Mouse (Mus musculus) olfactory bulb, adult 2 months (tissue): ENCODE results near the gene Setd1a. TPM values are rescaled to one million over a fixed set of nuclear protein-coding genes. Genes with fewer than 3 reads are reported as not detected.
"Not testable (repeated sequence)": the region's sequence is repeated elsewhere in the genome, so short reads cannot be mapped to it uniquely, and the experiment has no call there.

Experiments used
- H3K27ac ChIP-seq: fragments of 200-500 bp; 2 replicates; pipeline ENCODE4 v1.5.1; 2012; ENCODE audit warnings: low read depth, low read length; ENCODE audit not compliant: insufficient read depth
- H3K4me1 ChIP-seq: fragments of 200-500 bp; 2 replicates; pipeline ENCODE4 v1.6.1; 2012; ENCODE audit warnings: low read length; ENCODE audit not compliant: control insufficient read depth, insufficient read depth
- H3K4me3 ChIP-seq: fragments of 200-500 bp; 2 replicates; pipeline ENCODE4 v1.5.1; 2012; ENCODE audit warnings: mild to moderate bottlenecking, low read depth, low read length, moderate library complexity; ENCODE audit not compliant: insufficient read depth
- CTCF ChIP-seq: fragments of 200-500 bp; IDR thresholded peaks from 2 replicates; pipeline ENCODE4 v1.5.1; 2012; ENCODE audit warnings: low read depth, mild to moderate bottlenecking, low read length, moderate library complexity; ENCODE audit not compliant: insufficient read depth
- POLR2A ChIP-seq: fragments of 200-500 bp; IDR thresholded peaks from 2 replicates; pipeline ENCODE4 v1.6.1; 2012; ENCODE audit warnings: mild to moderate bottlenecking, low read depth, low read length, moderate library complexity; ENCODE audit not compliant: insufficient read depth
- WGBS: fragments of 180-500 bp; shearing (Covaris S2); methylation state at CpG from one replicate; pipeline ENCODE4 v1.1.7; 2018; 5-methylcytosine and 5-hydroxymethylcytosine counted together
- polyA plus RNA-seq: library from polyadenylated mRNA; stranded (reverse); fragments of >200 nt; gene quantifications from 2 replicates; pipeline ENCODE4 v1.2.4, GENCODE M21; 2012; ENCODE audit warnings: low replicate concordance; ENCODE audit not compliant: missing spikeins, insufficient read depth, insufficient read length

The Setd1a gene
- polyA plus RNA-seq, 1 experiment, result not detected

- no peak overlapping the region for H3K4me3 ChIP-seq
- H3K27ac ChIP-seq, result 0 out of 2 replicates have a peak overlapping the region, but pooled peaks have one; percentile 5
- H3K4me1 ChIP-seq, result peaks cover 23% of the 10 kb centered on the region
- no peak for TF ChIP-seq POLR2A
- TF ChIP-seq CTCF, result no peak
- 55% methylated on average over 5 of the region's 5 CpGs for WGBS
Measured at GRCm38 (mm10) chr7:127771262-127771661, 5.2 kb upstream of the Setd1a start.

GRCm38 (mm10) chr7:127772080-127772479 is 4.4 kb upstream of the Setd1a start:
- WGBS, result 84% methylated on average over 3 of the region's 3 CpGs

GRCm38 (mm10) chr7:127772557-127772956 is 3.9 kb upstream of the Setd1a start:
- H3K27ac ChIP-seq, result no peak overlapping the region
- H3K4me3 ChIP-seq, result no peak overlapping the region
- no peak for TF ChIP-seq CTCF
- TF ChIP-seq POLR2A, result no peak
- peaks cover 22% of the 10 kb centered on the region for H3K4me1 ChIP-seq
- WGBS, result 81% methylated on average over 1 of the region's 1 CpGs

More at GRCm38 (mm10) chr7:127772080-127772479, 4.4 kb upstream of the Setd1a start:
- H3K4me1 ChIP-seq, result peaks cover 23% of the 10 kb centered on the region
- no peak overlapping the region for H3K27ac ChIP-seq
- no peak overlapping the region for H3K4me3 ChIP-seq
- TF ChIP-seq CTCF, result no peak
- no peak for TF ChIP-seq POLR2A

GRCm38 (mm10) chr7:127773664-127774384 is 2.6 kb upstream of the Setd1a start:
- TF ChIP-seq CTCF (peak; percentile 76), POLR2A (no peak)
- WGBS, result 38% methylated on average over 9 of the region's 9 CpGs
- Histone ChIP-seq H3K4me3 (no peak overlapping the region), H3K4me1 (peaks cover 15% of the 10 kb centered on the region), H3K27ac (no peak overlapping the region)

- Histone ChIP-seq H3K4me3 (peak overlapping the region; percentile 92), H3K27ac (peak overlapping the region; percentile 99)
- WGBS, result 65% methylated on average over 7 of the region's 7 CpGs
- H3K4me1 ChIP-seq, result not testable (repeated sequence)
Measured at GRCm38 (mm10) chr7:127775837-127776236, 633 bp upstream of the Setd1a start.

GRCm38 (mm10) chr7:127776878-127777473 is 506 bp downstream of the Setd1a start:
- Histone ChIP-seq H3K4me3 (peak overlapping the region; percentile 92), H3K27ac (peak overlapping the region; percentile 99), H3K4me1 (peaks cover 2% of the 10 kb centered on the region; the same call in 1 of the 2 replicates)
- TF ChIP-seq CTCF (no peak), POLR2A (no peak)
- WGBS, result under 1% methylated on average over 52 of the region's 70 CpGs

GRCm38 (mm10) chr7:127777474-127778266 is 1.2 kb downstream of the Setd1a start:
- H3K27ac ChIP-seq, result peak overlapping the region; percentile 99; the same call in 1 of the 2 replicates
- no peak for TF ChIP-seq POLR2A
- TF ChIP-seq CTCF, result no peak
- peak overlapping the region; percentile 92 for H3K4me3 ChIP-seq
- peaks cover 2% of the 10 kb centered on the region; the same call in 1 of the 2 replicates for H3K4me1 ChIP-seq
- 1% methylated on average over 64 of the region's 66 CpGs for WGBS

GRCm38 (mm10) chr7:127778350-127778749 is 1.9 kb downstream of the Setd1a start:
- TF ChIP-seq POLR2A (no peak), CTCF (no peak)
- H3K4me3 ChIP-seq, result peak overlapping the region; percentile 92
- peaks cover 2% of the 10 kb centered on the region; the same call in 1 of the 2 replicates for H3K4me1 ChIP-seq
- H3K27ac ChIP-seq, result no peak overlapping the region
- 69% methylated on average over 4 of the region's 4 CpGs for WGBS

- no peak for TF ChIP-seq POLR2A
- no peak for TF ChIP-seq CTCF
- WGBS, result 96% methylated on average over 7 of the region's 7 CpGs
- no peak within 1 kb of the TSS for H3K27ac ChIP-seq
Measured at GRCm38 (mm10) chr7:127785308-127785707, 8.8 kb downstream of the Setd1a start, which contains the start of gene Gm49388. Gm49388 (plus strand) TSS chr7:127785608.

More at GRCm38 (mm10) chr7:127785308-127785707, 8.8 kb downstream of the Setd1a start, which contains the start of gene Gm49388:
- H3K4me1 ChIP-seq, result no peaks in the 10 kb centered on the region; the same call in 1 of the 2 replicates
- H3K4me3 ChIP-seq, result no peak within 1 kb of the TSS
